Mouse (Mus musculus): ENCODE results near the gene Ttll4. TPM values are rescaled to one million over a fixed set of nuclear protein-coding genes. Genes with fewer than 3 reads are reported as not detected.

Gene Ttll4
- polyA plus RNA-seq, 1 experiment from 2014 or later: 14.4 TPM

- DNase-seq (ENCODE audit: low spot score) (no peak), ATAC-seq (no peak)
- 35% methylated on average over 12 of the region's 12 CpGs for WGBS
- Histone ChIP-seq H3K27ac (ENCODE audit: low read depth, low read length) (no peak overlapping the region), H3K36me3 (ENCODE audit: control insufficient read depth, insufficient read depth, low read length) (no peaks in the 10 kb centered on the region), H3K4me3 (ENCODE audit: low read depth, low read length) (peak overlapping the region; percentile 32), H3K9ac (ENCODE audit: low read length) (peak overlapping the region; percentile 63), H3K4me1 (ENCODE audit: control insufficient read depth, insufficient read depth, low read length) (peaks cover 10% of the 10 kb centered on the region), H3K4me2 (ENCODE audit: low read length) (peak overlapping the region; percentile 74), H3K9me3 (replicated peaks; ENCODE audit: control insufficient read depth, low read length) (no peaks in the 10 kb centered on the region), H3K27me3 (replicated peaks; ENCODE audit: control insufficient read depth, insufficient read depth, low read length) (0 out of 2 replicates have a peak, but pooled peaks cover 4% of the 10 kb centered on the region)
These were observed 52.5 kb downstream of the Ttll4 start for GRCm38 (mm10) chr1:74713859-74714730.

DNA sequence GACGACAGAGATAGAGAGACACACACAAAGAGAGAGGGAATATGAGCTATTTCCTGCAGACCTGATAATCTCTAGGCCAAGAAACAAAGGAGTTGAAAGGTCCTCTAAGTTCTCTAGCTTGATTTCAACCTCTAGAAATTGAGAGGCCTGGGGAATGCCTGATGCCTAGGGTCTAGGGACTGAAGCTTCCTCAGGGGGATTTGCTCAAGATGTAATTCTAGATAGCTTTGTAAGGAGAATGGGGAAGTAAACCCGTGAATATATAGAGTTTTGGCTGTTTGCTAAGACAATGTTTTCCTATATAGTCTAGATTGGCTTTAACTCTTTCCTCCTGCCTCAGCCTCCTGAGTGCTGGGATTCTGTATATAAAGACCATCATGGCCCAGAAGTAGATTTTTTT is 53.4 kb downstream of the Ttll4 start:
- 55% methylated on average over 2 of the region's 2 CpGs for WGBS
- H3K27ac ChIP-seq (ENCODE audit: low read depth, low read length): no peak overlapping the region

GRCm38 (mm10) chr1:74715468-74715867 is 53.9 kb downstream of the Ttll4 start:
- H3K36me3 ChIP-seq (ENCODE audit: control insufficient read depth, insufficient read depth, low read length): no peaks in the 10 kb centered on the region
- H3K27ac ChIP-seq (ENCODE audit: low read depth, low read length): no peak overlapping the region
- H3K9me3 ChIP-seq (replicated peaks; ENCODE audit: control insufficient read depth, low read length): no peaks in the 10 kb centered on the region
- 91% methylated on average over 5 of the region's 5 CpGs for WGBS
- H3K9ac ChIP-seq (ENCODE audit: low read length): no peak overlapping the region
- DNase-seq (ENCODE audit: low spot score) (no peak), ATAC-seq (no peak)
- no peak overlapping the region for H3K4me2 ChIP-seq (ENCODE audit: low read length)
- no peak overlapping the region for H3K4me3 ChIP-seq (ENCODE audit: low read depth, low read length)
- H3K4me1 ChIP-seq (ENCODE audit: control insufficient read depth, insufficient read depth, low read length): peaks cover 10% of the 10 kb centered on the region
- H3K27me3 ChIP-seq (replicated peaks; ENCODE audit: control insufficient read depth, insufficient read depth, low read length): 0 out of 2 replicates have a peak, but pooled peaks cover 4% of the 10 kb centered on the region

More for the DNA sequence above, 53.4 kb downstream of the Ttll4 start:
- Histone ChIP-seq H3K36me3 (ENCODE audit: control insufficient read depth, insufficient read depth, low read length) (no peaks in the 10 kb centered on the region), H3K4me3 (ENCODE audit: low read depth, low read length) (no peak overlapping the region), H3K9me3 (replicated peaks; ENCODE audit: control insufficient read depth, low read length) (no peaks in the 10 kb centered on the region), H3K27me3 (replicated peaks; ENCODE audit: control insufficient read depth, insufficient read depth, low read length) (0 out of 2 replicates have a peak, but pooled peaks cover 4% of the 10 kb centered on the region), H3K4me2 (ENCODE audit: low read length) (no peak overlapping the region), H3K4me1 (ENCODE audit: control insufficient read depth, insufficient read depth, low read length) (peaks cover 10% of the 10 kb centered on the region), H3K9ac (ENCODE audit: low read length) (no peak overlapping the region)
- ATAC-seq (no peak), DNase-seq (ENCODE audit: low spot score) (no peak)

GRCm38 (mm10) chr1:74715886-74716285 is 54.3 kb downstream of the Ttll4 start:
- H3K27ac ChIP-seq (ENCODE audit: low read depth, low read length): no peak overlapping the region
- DNase-seq (ENCODE audit: low spot score): no peak
- 84% methylated on average over 6 of the region's 6 CpGs for WGBS

GRCm38 (mm10) chr1:74718113-74718512 is 56.6 kb downstream of the Ttll4 start:
- H3K9ac ChIP-seq (ENCODE audit: low read length): no peak overlapping the region
- H3K9me3 ChIP-seq (replicated peaks; ENCODE audit: control insufficient read depth, low read length): no peaks in the 10 kb centered on the region
- WGBS: 89% methylated on average over 8 of the region's 8 CpGs
- H3K27me3 ChIP-seq (replicated peaks; ENCODE audit: control insufficient read depth, insufficient read depth, low read length): 0 out of 2 replicates have a peak, but pooled peaks cover 4% of the 10 kb centered on the region
- ATAC-seq: no peak
- DNase-seq (ENCODE audit: low spot score): no peak
- H3K4me3 ChIP-seq (ENCODE audit: low read depth, low read length): no peak overlapping the region
- H3K27ac ChIP-seq (ENCODE audit: low read depth, low read length): no peak overlapping the region
- H3K4me2 ChIP-seq (ENCODE audit: low read length): no peak overlapping the region
- peaks cover 7% of the 10 kb centered on the region for H3K4me1 ChIP-seq (ENCODE audit: control insufficient read depth, insufficient read depth, low read length)
- no peaks in the 10 kb centered on the region for H3K36me3 ChIP-seq (ENCODE audit: control insufficient read depth, insufficient read depth, low read length)

More at GRCm38 (mm10) chr1:74715886-74716285, 54.3 kb downstream of the Ttll4 start:
- Histone ChIP-seq H3K9ac (ENCODE audit: low read length) (no peak overlapping the region), H3K9me3 (replicated peaks; ENCODE audit: control insufficient read depth, low read length) (no peaks in the 10 kb centered on the region), H3K4me1 (ENCODE audit: control insufficient read depth, insufficient read depth, low read length) (peaks cover 10% of the 10 kb centered on the region), H3K4me2 (ENCODE audit: low read length) (no peak overlapping the region), H3K27me3 (replicated peaks; ENCODE audit: control insufficient read depth, insufficient read depth, low read length) (0 out of 2 replicates have a peak, but pooled peaks cover 4% of the 10 kb centered on the region), H3K36me3 (ENCODE audit: control insufficient read depth, insufficient read depth, low read length) (no peaks in the 10 kb centered on the region), H3K4me3 (ENCODE audit: low read depth, low read length) (no peak overlapping the region)
- no peak for ATAC-seq

GRCm38 (mm10) chr1:74719281-74719680 is 57.7 kb downstream of the Ttll4 start:
- WGBS: 74% methylated on average over 3 of the region's 3 CpGs
- Histone ChIP-seq H3K4me1 (ENCODE audit: control insufficient read depth, insufficient read depth, low read length) (no peaks in the 10 kb centered on the region), H3K36me3 (ENCODE audit: control insufficient read depth, insufficient read depth, low read length) (no peaks in the 10 kb centered on the region), H3K27ac (ENCODE audit: low read depth, low read length) (no peak overlapping the region), H3K9ac (ENCODE audit: low read length) (no peak overlapping the region), H3K4me3 (ENCODE audit: low read depth, low read length) (no peak overlapping the region), H3K27me3 (replicated peaks; ENCODE audit: control insufficient read depth, insufficient read depth, low read length) (0 out of 2 replicates have a peak, but pooled peaks cover 3% of the 10 kb centered on the region), H3K4me2 (ENCODE audit: low read length) (no peak overlapping the region), H3K9me3 (replicated peaks; ENCODE audit: control insufficient read depth, low read length) (no peaks in the 10 kb centered on the region)
- ATAC-seq (no peak), DNase-seq (ENCODE audit: low spot score) (no peak)

DNA sequence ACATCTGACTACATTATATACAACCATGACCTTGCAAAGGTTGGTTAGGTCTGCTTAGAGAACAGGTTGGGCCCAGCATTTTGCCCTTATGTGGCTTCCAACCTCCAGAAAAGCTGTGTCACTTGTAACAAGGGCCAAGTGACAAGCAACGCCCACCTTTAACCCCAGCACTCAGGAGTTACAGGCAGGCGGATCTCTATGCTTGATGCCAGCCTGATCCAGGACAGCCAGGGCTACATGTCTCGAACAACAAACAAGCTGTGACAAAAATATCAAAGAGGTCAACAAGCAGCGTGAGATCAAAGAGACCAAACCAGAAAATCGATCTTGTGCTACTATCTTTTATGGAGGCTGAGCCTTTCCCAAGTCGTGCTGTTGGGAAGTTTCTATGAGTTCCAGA is 60.1 kb downstream of the Ttll4 start:
- H3K27ac ChIP-seq (ENCODE audit: low read depth, low read length): no peak overlapping the region
- no peak overlapping the region for H3K4me3 ChIP-seq (ENCODE audit: low read depth, low read length)
- ATAC-seq: no peak
- H3K9me3 ChIP-seq (replicated peaks; ENCODE audit: control insufficient read depth, low read length): no peaks in the 10 kb centered on the region
- no peak overlapping the region for H3K4me2 ChIP-seq (ENCODE audit: low read length)
- no peaks in the 10 kb centered on the region for H3K4me1 ChIP-seq (ENCODE audit: control insufficient read depth, insufficient read depth, low read length)
- no peak overlapping the region for H3K9ac ChIP-seq (ENCODE audit: low read length)
- no peak for DNase-seq (ENCODE audit: low spot score)
- H3K27me3 ChIP-seq (replicated peaks; ENCODE audit: control insufficient read depth, insufficient read depth, low read length): no peaks in the 10 kb centered on the region
- 84% methylated on average over 6 of the region's 6 CpGs for WGBS
- no peaks in the 10 kb centered on the region for H3K36me3 ChIP-seq (ENCODE audit: control insufficient read depth, insufficient read depth, low read length)

DNA sequence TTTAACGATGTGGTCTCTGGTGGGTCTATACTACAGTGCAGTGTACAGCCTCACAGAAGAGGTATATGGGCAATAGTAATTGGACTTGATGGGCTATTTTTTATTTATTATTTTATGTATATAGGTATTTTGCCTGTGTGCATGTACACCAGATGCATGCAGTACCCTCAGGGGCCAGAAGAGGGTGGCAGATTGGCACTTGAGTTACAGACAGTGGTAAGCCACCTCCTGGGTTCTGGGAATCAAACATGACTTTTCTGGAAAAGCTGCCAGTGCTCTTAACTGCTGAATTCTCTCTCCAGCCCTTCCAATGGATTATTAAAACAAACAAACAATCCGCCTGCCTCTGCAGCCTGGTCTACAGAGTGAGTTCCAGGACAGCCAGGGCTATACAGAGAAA is 62.2 kb downstream of the Ttll4 start:
- ATAC-seq (no peak), DNase-seq (ENCODE audit: low spot score) (peak; percentile 17)
- H3K27ac ChIP-seq (ENCODE audit: low read depth, low read length): no peak overlapping the region
- 77% methylated on average over 2 of the region's 2 CpGs for WGBS
- no peak overlapping the region for H3K9ac ChIP-seq (ENCODE audit: low read length)
- H3K9me3 ChIP-seq (replicated peaks; ENCODE audit: control insufficient read depth, low read length): no peaks in the 10 kb centered on the region
- H3K4me3 ChIP-seq (ENCODE audit: low read depth, low read length): no peak overlapping the region
- H3K27me3 ChIP-seq (replicated peaks; ENCODE audit: control insufficient read depth, insufficient read depth, low read length): no peaks in the 10 kb centered on the region
- no peak overlapping the region for H3K4me2 ChIP-seq (ENCODE audit: low read length)
- H3K4me1 ChIP-seq (ENCODE audit: control insufficient read depth, insufficient read depth, low read length): no peaks in the 10 kb centered on the region
- H3K36me3 ChIP-seq (ENCODE audit: control insufficient read depth, insufficient read depth, low read length): no peaks in the 10 kb centered on the region

DNA sequence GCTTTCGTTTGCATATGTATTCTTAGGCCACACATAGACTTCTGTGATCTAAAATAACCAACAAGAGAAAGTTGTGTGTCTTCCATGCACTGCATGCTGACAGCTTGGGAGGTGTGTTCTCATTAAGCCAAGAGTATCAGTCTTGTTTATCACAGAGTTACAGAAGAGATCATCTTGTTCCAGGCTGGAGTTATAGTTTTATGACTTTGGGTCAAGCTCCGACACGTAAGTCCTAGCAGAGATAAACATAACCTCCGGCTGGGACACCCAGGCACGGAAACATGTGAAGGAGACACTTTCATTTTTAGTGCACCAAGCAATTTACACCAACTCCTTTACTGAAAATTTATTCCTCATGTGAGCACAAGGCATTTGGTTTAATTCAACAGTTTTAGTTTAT is 64.6 kb downstream of the Ttll4 start:
- Histone ChIP-seq H3K36me3 (ENCODE audit: control insufficient read depth, insufficient read depth, low read length) (no peaks in the 10 kb centered on the region), H3K27me3 (replicated peaks; ENCODE audit: control insufficient read depth, insufficient read depth, low read length) (no peaks in the 10 kb centered on the region), H3K4me1 (ENCODE audit: control insufficient read depth, insufficient read depth, low read length) (no peaks in the 10 kb centered on the region), H3K27ac (ENCODE audit: low read depth, low read length) (no peak overlapping the region), H3K4me2 (ENCODE audit: low read length) (no peak overlapping the region), H3K9me3 (replicated peaks; ENCODE audit: control insufficient read depth, low read length) (no peaks in the 10 kb centered on the region), H3K9ac (ENCODE audit: low read length) (no peak overlapping the region), H3K4me3 (ENCODE audit: low read depth, low read length) (no peak overlapping the region)
- no peak for ATAC-seq
- 84% methylated on average over 5 of the region's 5 CpGs for WGBS
- no peak for DNase-seq (ENCODE audit: low spot score)

Measured in forebrain, embryonic 14.5 days (tissue).